Mouse (Mus musculus): ENCODE results near the gene Rnf24. TPM values are rescaled to one million over a fixed set of nuclear protein-coding genes. Genes with fewer than 3 reads are reported as not detected.

Gene Rnf24
- 26.3 and 29.4 TPM in 2 replicates for total RNA-seq (2014; rRNA removed)
- 10.6 and 11.1 TPM in 2 replicates for polyA plus RNA-seq (2015; fragmentation: Nextera tagmentation; extraction: Ambion mirVana)

- peak; percentile 96 for DNase-seq (ENCODE audit: low spot score)
- peak within 1 kb of the TSS; percentile 57 for H3K4me2 ChIP-seq (ENCODE audit: low read depth, low read length, poor library complexity, severe bottlenecking)
- H3K9ac ChIP-seq (replicated peaks; ENCODE audit: low read length, poor library complexity, severe bottlenecking), result peak within 1 kb of the TSS; percentile 99
- no peaks in the 10 kb centered on the region for H3K4me1 ChIP-seq (ENCODE audit: insufficient read depth, low read length)
- WGBS, result 1% methylated on average over 36 of the region's 54 CpGs
- no peaks in the 10 kb centered on the region for H3K9me3 ChIP-seq (ENCODE audit: low read length)
- peak within 1 kb of the TSS; percentile 96 for H3K4me3 ChIP-seq (ENCODE audit: low read depth, low read length)
- no peaks in the 10 kb centered on the region for H3K36me3 ChIP-seq (ENCODE audit: insufficient read depth, low read length)
- no peak for TF ChIP-seq CTCF (IDR thresholded peaks at IDR 0.05)
- peak within 1 kb of the TSS; percentile 97 for H3K27ac ChIP-seq (ENCODE audit: low read depth, low read length)
- ATAC-seq (ENCODE audit: low FRiP score), result peak; percentile 93
- peaks cover 4% of the 10 kb centered on the region; the same call in 1 of the 2 replicates for H3K27me3 ChIP-seq (ENCODE audit: insufficient read depth, low read length)
Measured at GRCm38 (mm10) chr2:131352747-131353563, at the start of gene Rnf24. TSS of gene Rnf24 (minus strand) at chr2:131352892.

GRCm38 (mm10) chr2:131401794-131402495, 49.3 kb upstream of the Rnf24 start:
- no peak overlapping the region for H3K4me2 ChIP-seq (ENCODE audit: low read depth, low read length, poor library complexity, severe bottlenecking)
- H3K36me3 ChIP-seq (ENCODE audit: insufficient read depth, low read length), result no peaks in the 10 kb centered on the region
- WGBS, result 83% methylated on average over 8 of the region's 8 CpGs
- TF ChIP-seq CTCF (IDR thresholded peaks at IDR 0.05), result no peak
- no peaks in the 10 kb centered on the region for H3K4me1 ChIP-seq (ENCODE audit: insufficient read depth, low read length)
- H3K27ac ChIP-seq (ENCODE audit: low read depth, low read length), result no peak overlapping the region
- ATAC-seq (ENCODE audit: low FRiP score) (no peak), DNase-seq (ENCODE audit: low spot score) (no peak)
- H3K9ac ChIP-seq (replicated peaks; ENCODE audit: low read length, poor library complexity, severe bottlenecking), result no peak overlapping the region
- H3K9me3 ChIP-seq (ENCODE audit: low read length), result no peaks in the 10 kb centered on the region
- no peak overlapping the region for H3K4me3 ChIP-seq (ENCODE audit: low read depth, low read length)
- H3K27me3 ChIP-seq (ENCODE audit: insufficient read depth, low read length), result no peaks in the 10 kb centered on the region

- H3K4me3 ChIP-seq (ENCODE audit: low read depth, low read length), result no peak overlapping the region
- no peaks in the 10 kb centered on the region for H3K27me3 ChIP-seq (ENCODE audit: insufficient read depth, low read length)
- no peak overlapping the region for H3K4me2 ChIP-seq (ENCODE audit: low read depth, low read length, poor library complexity, severe bottlenecking)
- WGBS, result 88% methylated on average over 2 of the region's 2 CpGs
- no peak for DNase-seq (ENCODE audit: low spot score)
- no peaks in the 10 kb centered on the region for H3K4me1 ChIP-seq (ENCODE audit: insufficient read depth, low read length)
- no peak for ATAC-seq (ENCODE audit: low FRiP score)
- no peaks in the 10 kb centered on the region for H3K36me3 ChIP-seq (ENCODE audit: insufficient read depth, low read length)
- no peaks in the 10 kb centered on the region for H3K9me3 ChIP-seq (ENCODE audit: low read length)
- no peak overlapping the region for H3K27ac ChIP-seq (ENCODE audit: low read depth, low read length)
- no peak overlapping the region for H3K9ac ChIP-seq (replicated peaks; ENCODE audit: low read length, poor library complexity, severe bottlenecking)
- no peak for TF ChIP-seq CTCF (IDR thresholded peaks at IDR 0.05)
Measured at GRCm38 (mm10) chr2:131400846-131401245, 48.2 kb upstream of the Rnf24 start.

GRCm38 (mm10) chr2:131397323-131397848, 44.7 kb upstream of the Rnf24 start:
- H3K27ac ChIP-seq (ENCODE audit: low read depth, low read length), result no peak overlapping the region
- 93% methylated on average over 5 of the region's 5 CpGs for WGBS
- H3K9ac ChIP-seq (replicated peaks; ENCODE audit: low read length, poor library complexity, severe bottlenecking), result no peak overlapping the region
- H3K4me1 ChIP-seq (ENCODE audit: insufficient read depth, low read length), result no peaks in the 10 kb centered on the region
- TF ChIP-seq CTCF (IDR thresholded peaks at IDR 0.05), result no peak
- DNase-seq (ENCODE audit: low spot score), result no peak
- no peaks in the 10 kb centered on the region for H3K36me3 ChIP-seq (ENCODE audit: insufficient read depth, low read length)
- H3K4me3 ChIP-seq (ENCODE audit: low read depth, low read length), result no peak overlapping the region
- no peaks in the 10 kb centered on the region for H3K9me3 ChIP-seq (ENCODE audit: low read length)
- no peaks in the 10 kb centered on the region for H3K27me3 ChIP-seq (ENCODE audit: insufficient read depth, low read length)
- ATAC-seq (ENCODE audit: low FRiP score), result no peak
- H3K4me2 ChIP-seq (ENCODE audit: low read depth, low read length, poor library complexity, severe bottlenecking), result no peak overlapping the region

GRCm38 (mm10) chr2:131386350-131386962, 33.8 kb upstream of the Rnf24 start:
- WGBS, result 84% methylated on average over 10 of the region's 10 CpGs
- no peak for DNase-seq (ENCODE audit: low spot score)
- H3K4me2 ChIP-seq (ENCODE audit: low read depth, low read length, poor library complexity, severe bottlenecking), result no peak overlapping the region
- H3K9me3 ChIP-seq (ENCODE audit: low read length), result no peaks in the 10 kb centered on the region
- H3K4me1 ChIP-seq (ENCODE audit: insufficient read depth, low read length), result no peaks in the 10 kb centered on the region
- no peak overlapping the region for H3K9ac ChIP-seq (replicated peaks; ENCODE audit: low read length, poor library complexity, severe bottlenecking)
- H3K27me3 ChIP-seq (ENCODE audit: insufficient read depth, low read length), result no peaks in the 10 kb centered on the region
- no peak for ATAC-seq (ENCODE audit: low FRiP score)
- TF ChIP-seq CTCF (IDR thresholded peaks at IDR 0.05), result no peak
- H3K4me3 ChIP-seq (ENCODE audit: low read depth, low read length), result no peak overlapping the region
- no peaks in the 10 kb centered on the region for H3K36me3 ChIP-seq (ENCODE audit: insufficient read depth, low read length)
- H3K27ac ChIP-seq (ENCODE audit: low read depth, low read length), result no peak overlapping the region
